Mouse (Mus musculus) left cerebral cortex, postnatal 14 days (tissue): ENCODE measurements at regions not wholly inside any gene's neighbourhood (a gene's known extent, or its start where the extent isn't known, plus 50 kb on each side); places are given as distances from the start of the nearest gene placed in this dataset.
A peak's percentile ranks its signal among the peaks of the same experiment; 100 is the strongest.

Experiments used
- DNase-seq, 2 experiments: peaks; one replicate each; pipeline ENCODE4 v3.0.0; 2021 to 2022; ENCODE audit warnings: low spot score in 2 of 2, mixed read lengths in 1 of 2
- intact Hi-C: fragments of 180-260 bp; cut with DNase I; formaldehyde crosslinking; loops from one replicate; pipeline ENCODE4 v1.15.1; 2025

DNA sequence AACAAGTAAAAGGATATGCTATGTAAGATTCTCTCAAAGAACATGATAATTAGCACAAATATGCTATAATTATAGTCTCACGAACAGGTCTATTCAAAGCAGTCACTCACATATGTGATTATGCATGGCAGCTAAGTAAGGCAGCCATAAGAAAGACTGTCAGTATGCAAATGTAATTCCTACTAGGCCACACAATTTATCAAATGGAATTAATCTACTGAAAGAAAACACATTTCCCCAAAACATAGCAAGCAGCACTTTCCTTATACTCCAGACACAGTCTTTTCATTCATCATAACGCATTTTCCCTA lies 1242.3 kb downstream of the Zfp704 start:
- intact Hi-C loops, result no loop called here

DNA sequence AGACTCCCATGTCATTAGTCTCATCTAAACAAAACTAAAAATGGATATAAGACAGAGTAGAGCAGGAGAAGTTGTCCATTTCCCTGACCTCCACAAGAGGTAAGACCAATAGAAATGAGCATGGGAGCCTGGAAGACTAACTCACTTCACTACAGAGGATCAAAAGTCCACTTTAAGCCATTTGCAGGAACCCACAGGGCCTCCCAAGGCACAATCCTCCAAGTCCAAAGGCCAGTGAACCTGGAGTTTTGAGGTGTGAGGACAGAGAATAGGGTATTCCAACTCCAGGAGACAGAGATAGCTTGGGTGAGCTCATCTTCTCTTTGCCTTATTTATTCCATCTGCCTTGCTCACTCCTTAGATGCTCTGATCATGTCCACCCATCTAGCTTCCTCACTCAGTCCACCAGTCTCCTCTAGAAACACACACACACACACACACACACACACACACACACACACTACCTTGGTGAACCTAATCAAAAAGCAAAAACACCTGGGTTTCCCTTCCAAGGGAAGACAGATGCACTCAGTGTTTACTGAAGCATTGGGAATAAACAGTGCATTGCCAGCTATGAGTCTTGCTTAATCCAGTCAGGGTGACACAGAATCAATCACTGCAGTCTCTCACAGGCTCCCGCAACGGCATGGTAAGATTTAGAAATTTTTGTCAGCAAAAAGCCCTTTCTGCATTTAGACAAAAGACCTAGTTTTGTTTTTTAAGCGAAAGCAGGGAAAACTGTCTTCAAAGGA lies 1242.8 kb downstream of the Zfp704 start:
- intact Hi-C loops, result no loop called here

More for the DNA sequence above, 1242.3 kb downstream of the Zfp704 start:
- DNase-seq, result no peak

More for the DNA sequence above, 1242.8 kb downstream of the Zfp704 start:
- peak in 1 of 2 experiments; percentile 4 for DNase-seq
